Mouse (Mus musculus): ENCODE measurements around the gene Man2a2. TPM values are rescaled to one million over a fixed set of nuclear protein-coding genes. Genes with fewer than 3 reads are reported as not detected.
"Not testable (repeated sequence)": the region's sequence is repeated elsewhere in the genome, so short reads cannot be mapped to it uniquely, and the experiment has no call there.

Gene Man2a2
- total RNA-seq, 2 experiments from 2014 or later: 141 to 168 TPM

DNA sequence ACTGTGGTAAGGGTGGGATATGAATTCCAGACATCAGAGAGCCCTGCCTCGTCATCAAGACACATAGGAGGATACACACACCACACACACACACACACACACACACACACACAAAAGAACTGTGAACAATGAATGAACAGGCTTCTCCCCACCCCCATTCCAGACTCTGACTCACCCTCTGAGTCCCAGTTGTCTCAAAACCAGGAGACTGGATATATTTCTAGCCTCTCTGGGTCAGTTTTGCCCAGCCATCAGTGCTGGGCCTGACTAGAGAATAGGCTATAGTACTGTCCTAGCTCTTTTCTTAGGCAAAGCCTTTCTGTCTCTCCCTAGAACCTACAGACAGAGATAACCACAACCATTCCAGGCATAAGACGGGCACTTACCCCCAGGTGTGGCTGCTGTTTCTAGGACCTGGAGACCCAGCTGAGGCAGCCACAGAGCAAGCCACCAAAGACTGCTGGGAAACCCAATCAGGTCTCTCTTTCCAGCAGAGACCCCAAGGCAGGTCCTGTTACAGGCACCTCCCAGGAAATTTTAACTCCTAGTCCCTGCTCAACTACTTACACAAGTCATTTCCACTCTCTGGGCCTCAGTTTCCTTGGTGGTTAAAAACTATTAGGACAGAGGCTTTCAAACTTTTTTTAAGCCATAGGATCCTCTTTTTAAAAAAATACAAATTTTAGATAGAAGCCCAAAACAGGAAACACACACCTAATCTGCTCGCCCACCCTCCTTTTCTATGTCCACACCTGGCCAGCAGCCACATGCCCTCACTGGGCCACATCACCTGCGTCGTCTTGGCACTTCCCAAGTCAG lies 30.1 kb upstream of the Man2a2 start:
- no peak for DNase-seq (ENCODE audit: extremely low spot score in 1 of 2, low spot score in 1 of 2)

DNA sequence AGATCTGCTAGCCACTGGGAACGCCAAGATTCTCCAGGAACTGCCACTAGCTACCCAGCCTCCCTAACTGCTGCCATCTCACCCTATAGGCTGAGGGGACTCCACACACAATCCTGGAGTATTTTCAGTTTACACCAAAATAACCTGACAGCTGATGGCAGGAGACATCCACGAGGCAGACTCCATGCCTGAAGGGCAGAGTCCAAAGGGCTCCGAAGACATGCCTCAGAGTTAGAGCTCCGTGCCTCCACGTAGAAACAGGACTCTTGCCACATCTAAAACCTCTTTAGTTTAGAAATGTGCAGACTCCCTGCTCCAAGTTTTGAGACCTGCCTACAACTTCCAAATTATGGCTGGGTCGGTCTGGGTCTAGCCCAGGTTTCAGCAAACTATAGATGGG lies 29.4 kb upstream of the Man2a2 start:
- no peak for DNase-seq (ENCODE audit: extremely low spot score in 1 of 2, low spot score in 1 of 2)

GRCm38 (mm10) chr7:80400099-80400498 lies 28.9 kb upstream of the Man2a2 start:
- no peak for DNase-seq (ENCODE audit: extremely low spot score in 1 of 2, low spot score in 1 of 2)

- no peak for DNase-seq (ENCODE audit: extremely low spot score in 1 of 2, low spot score in 1 of 2)
Observed at GRCm38 (mm10) chr7:80398654-80399444, 27.7 kb upstream of the Man2a2 start.

GRCm38 (mm10) chr7:80397986-80398385 lies 26.8 kb upstream of the Man2a2 start:
- no peak for DNase-seq (ENCODE audit: extremely low spot score in 1 of 2, low spot score in 1 of 2)

DNA sequence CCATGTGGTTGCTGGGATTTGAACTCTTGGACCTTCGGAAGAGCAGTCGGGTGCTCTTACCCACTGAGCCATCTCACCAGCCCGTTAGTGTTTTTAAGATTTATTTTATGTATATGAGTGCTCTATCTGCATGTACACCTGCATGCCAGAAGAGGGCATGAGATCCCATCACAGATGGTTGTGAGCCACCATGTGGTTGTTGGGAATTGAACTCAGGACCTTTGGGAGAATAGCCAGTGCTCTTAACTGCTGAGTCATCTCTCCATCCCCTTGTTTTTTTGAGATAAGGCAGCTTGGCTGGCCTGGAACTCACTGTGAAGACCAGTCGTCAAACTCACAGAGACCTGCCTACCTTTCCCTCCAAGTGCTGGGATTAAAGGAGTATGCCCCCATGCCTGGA lies 25.3 kb upstream of the Man2a2 start:
- DNase-seq (ENCODE audit: extremely low spot score in 1 of 2, low spot score in 1 of 2): not testable (repeated sequence)

- no peak for DNase-seq (ENCODE audit: extremely low spot score in 1 of 2, low spot score in 1 of 2)
Observed at GRCm38 (mm10) chr7:80394600-80394999, 23.4 kb upstream of the Man2a2 start.

- no peak for DNase-seq (ENCODE audit: extremely low spot score in 1 of 2, low spot score in 1 of 2)
Observed at GRCm38 (mm10) chr7:80392119-80392518, 20.9 kb upstream of the Man2a2 start.

DNA sequence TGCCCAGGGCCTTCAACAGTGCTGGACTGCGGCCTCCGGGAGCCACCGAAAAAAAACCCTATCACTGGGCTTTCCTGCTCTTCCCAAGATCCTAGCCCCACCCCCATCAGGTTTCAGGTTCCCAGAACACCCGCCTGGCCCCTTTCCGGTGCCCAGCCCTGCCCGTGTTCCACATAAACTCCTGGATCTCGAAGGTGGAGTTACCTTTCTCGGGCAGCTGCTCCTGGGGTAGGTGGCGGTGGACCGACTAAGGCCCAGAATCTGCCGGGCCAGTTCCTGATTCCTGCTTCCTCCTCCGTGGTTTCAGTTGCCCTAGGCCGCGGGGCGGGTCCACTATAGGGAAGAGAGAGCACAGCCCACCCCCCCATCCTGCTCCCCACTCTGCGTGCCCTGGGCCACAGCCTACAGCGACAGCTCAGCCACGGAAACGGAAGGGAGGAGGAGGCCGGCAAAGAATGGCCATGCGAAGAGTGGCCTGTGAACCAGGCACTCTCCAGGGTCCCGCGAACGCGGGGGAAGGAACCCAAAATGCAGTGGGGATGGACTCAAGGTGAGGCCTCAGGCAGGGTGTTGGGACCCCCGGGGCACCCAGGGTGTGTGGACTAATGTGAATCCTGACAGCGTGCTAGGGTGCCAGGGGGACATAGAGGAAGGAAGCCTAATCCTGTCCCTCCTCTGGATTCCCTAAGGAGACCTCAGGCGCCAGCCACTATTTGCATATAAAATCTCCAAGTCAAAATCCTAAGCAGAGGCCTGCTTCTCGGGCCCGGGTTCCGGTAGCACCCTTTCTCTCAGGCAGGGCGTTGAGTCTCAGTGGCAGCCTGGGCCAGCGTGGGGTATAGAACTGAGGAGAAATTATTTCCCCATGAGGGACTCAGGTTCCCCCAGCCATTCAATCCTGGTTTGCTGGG lies 16.7 kb upstream of the Man2a2 start, which contains the start of gene Fes:
TSS of gene Fes (minus strand) at position 314 of the 911 bp plus-strand sequence.
- no peak for DNase-seq (ENCODE audit: extremely low spot score in 1 of 2, low spot score in 1 of 2)

DNA sequence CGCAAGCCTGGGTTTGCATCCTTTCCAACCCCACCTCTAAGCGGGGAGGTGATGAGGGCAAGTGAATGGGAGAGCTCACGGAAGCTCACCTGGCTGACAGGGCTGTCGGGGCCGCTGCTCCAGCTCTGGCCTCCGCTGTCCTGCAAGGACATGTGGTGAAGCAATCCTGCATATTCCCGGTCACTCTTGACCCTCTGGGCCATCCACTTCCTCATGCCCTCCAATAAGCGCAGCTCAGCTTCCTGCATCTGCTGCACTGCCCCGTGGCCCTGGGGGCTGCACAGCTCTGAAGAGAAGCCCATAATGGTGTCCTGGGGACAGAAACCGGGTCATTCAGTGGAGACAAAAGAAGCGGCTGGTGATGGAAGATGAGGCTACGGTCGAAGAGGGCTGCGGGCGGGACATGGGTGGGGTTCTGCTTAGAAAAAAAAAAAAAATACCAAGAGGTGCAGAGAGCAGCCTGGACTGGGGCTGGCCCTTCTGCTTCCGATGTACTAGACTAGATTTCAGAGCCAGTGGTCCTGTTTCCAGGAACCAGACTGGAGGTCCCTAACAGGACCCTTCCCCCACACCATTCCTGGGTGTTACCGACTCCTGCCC lies 16.0 kb upstream of the Man2a2 start:
- no peak for DNase-seq (ENCODE audit: extremely low spot score in 1 of 2, low spot score in 1 of 2)

DNA sequence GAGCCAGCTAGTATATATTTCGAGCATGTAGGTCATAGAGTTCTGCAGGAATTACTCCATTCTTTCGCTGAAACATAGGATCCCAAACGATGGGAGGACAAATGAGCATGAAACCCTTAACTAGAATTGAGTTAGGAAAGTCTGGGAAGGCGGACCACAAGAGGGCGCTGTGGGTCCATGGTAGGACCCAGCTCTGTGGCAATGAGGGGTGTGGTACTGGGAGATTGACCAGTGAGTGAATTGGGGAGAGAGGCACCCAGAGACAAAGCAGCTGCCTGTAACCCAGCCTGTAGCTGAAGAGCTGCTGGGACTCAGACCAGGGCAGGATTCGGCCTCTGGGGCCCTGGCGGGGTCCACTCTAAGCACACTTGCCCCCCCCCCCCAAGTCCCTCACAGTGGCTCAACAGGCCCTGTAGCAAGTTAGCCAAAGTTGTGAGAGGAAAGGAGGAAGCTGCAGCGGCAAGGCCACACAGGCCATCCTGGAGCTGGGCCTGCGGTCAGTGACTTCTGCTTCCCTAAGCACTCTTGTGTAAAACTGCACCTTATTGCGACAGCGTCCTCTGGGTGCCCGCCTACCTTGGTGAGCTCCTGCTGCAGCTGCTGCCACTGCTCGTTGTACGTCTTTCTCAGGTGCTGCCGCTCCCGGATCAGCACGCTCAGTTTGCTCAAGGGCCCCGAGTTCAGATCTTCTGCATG lies 15.2 kb upstream of the Man2a2 start:
- peak; percentile 91 to 99 for DNase-seq (ENCODE audit: extremely low spot score in 1 of 2, low spot score in 1 of 2)

GRCm38 (mm10) chr7:80382919-80383318 lies 11.7 kb upstream of the Man2a2 start:
- no peak for DNase-seq (ENCODE audit: extremely low spot score in 1 of 2, low spot score in 1 of 2)

DNA sequence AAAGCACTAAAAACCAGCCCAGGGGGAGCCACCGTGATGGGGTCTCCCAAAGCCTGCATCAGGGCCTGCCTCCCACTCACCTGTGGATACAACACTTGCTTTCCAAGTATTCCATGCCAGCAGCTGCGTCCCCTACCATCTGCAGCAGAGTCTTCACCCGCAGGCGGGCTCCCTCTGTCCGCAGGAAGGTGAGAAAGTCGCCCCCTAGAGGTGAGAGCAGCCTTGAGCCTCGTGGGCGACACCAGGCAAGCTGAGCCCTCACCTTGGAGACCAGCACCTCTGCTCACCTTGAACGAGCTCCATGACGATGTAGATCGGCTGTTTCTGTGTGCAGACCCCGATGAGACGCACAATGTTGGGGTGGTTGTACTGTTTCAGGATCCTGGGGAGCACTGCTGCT lies 8.4 kb upstream of the Man2a2 start:
- no peak for DNase-seq (ENCODE audit: extremely low spot score in 1 of 2, low spot score in 1 of 2)

DNA sequence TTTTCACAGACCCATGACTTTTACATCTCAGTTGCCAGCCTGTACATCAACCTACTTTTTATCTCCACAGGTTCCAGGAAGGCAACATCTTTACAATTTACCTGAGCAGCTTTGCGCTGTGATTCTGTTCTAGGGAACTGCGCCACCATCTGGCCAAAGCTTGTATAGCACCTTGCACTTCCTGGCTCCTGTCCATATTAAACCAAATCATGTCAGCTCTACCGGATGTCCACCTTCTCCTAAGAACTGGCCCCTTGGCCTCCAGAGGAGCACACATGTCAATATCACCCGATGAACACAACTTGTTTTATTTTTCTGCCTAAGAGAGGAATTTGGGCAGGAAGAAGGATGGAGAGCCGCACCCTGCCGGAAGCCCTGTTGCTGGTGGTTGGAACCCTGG lies 6.3 kb upstream of the Man2a2 start:
- peak; percentile 60 to 81 for DNase-seq (ENCODE audit: extremely low spot score in 1 of 2, low spot score in 1 of 2)

- no peak for DNase-seq (ENCODE audit: extremely low spot score in 1 of 2, low spot score in 1 of 2)
Observed at GRCm38 (mm10) chr7:80376192-80376591, 5.0 kb upstream of the Man2a2 start.

DNA sequence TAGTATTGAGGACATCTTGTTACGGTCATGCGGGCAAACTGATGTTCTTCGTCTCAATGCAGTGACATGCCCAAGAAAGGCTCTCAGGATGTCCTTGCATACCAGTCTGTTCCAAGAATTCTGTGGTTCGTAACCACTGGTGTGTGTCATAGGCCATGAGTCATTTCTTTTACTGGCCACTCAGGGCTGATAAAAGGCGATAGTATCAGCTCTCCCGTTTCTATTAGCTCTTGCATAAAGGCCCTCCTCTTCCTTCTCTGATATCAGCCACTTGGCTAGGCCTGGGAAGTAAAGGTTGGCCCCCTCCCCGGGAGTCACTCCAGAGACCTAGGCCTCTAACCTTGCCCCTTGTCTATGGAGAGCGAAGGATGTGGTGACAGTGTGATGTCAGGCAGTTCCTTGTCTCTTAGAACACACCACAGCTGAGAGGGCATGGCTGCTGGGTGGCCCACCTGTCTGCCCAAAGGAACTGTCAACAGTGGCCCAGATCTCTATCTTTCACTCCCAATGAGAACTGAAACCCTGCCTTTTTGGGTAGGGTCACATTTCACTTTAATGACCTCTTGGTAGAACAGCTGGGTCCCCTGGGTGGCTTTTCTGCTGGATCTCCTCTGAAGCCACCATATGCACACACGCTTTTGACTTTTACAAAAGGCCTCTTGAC lies 4.3 kb upstream of the Man2a2 start:
- no peak for DNase-seq (ENCODE audit: extremely low spot score in 1 of 2, low spot score in 1 of 2)

DNA sequence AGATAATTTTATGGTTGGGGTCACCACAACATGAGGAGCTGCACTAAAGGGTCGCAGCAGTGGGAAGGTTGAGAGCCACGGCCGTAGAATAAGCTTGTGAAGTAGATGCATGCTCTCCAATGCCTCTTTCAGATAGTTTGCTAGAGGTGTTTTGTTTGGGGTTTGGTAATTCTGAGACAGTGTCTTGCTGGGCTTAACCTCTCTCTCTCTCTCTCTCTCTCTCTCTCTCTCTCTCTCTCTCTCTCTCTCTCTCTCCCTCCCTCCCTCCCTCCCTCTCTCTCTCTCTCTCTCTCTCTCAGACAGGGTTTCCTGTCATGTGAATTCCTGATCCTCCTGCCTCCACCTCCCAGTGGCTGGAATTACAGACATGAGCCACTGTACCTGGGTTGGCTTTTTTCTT lies 3.6 kb upstream of the Man2a2 start:
- no peak for DNase-seq (ENCODE audit: extremely low spot score in 1 of 2, low spot score in 1 of 2)

DNA sequence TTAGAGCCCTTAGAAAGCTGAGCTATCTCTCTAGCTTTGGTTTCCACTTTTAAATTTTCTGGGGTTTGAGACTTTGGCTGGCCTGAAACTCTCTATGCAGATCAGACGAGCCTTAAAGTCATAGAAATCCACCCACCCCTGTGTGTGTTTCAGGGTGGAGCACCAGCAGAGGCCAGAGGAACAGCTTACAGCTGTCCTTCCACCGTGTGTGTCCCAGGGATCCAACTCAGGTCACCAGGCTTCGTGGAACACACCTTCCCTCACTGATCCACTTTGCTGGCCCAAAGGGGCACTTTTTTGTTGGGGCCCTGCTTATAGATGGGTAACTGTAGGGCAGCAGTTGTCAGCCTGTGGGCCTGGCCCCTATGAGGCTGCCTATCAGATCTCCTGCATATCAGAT lies 3.1 kb upstream of the Man2a2 start:
- DNase-seq (ENCODE audit: extremely low spot score in 1 of 2, low spot score in 1 of 2): no peak

- DNase-seq (ENCODE audit: extremely low spot score in 1 of 2, low spot score in 1 of 2): no peak
Observed at GRCm38 (mm10) chr7:80373850-80374249, 2.7 kb upstream of the Man2a2 start.
